Mouse (Mus musculus) inflammation-experienced regulatory T-cells, adult 6 months (primary cell): ENCODE measurements around the gene Ppm1m. TPM values are rescaled to one million over a fixed set of nuclear protein-coding genes. Genes with fewer than 3 reads are reported as not detected.
"Not testable (repeated sequence)": the region's sequence is repeated elsewhere in the genome, so short reads cannot be mapped to it uniquely, and the experiment has no call there.

Experiments used
- ATAC-seq: one replicate; pipeline ENCODE4 v1.8.0; 2017
- polyA plus RNA-seq, 3 experiments: library from polyadenylated mRNA; unstranded; fragments of 100-300 nt; shearing (Covaris generic); gene quantifications; one replicate each; pipeline ENCODE4 v1.2.1; 2017

Gene Ppm1m
- polyA plus RNA-seq, 3 experiments from 2014 or later: 11.2 to 27.9 (median 20.4) TPM

DNA sequence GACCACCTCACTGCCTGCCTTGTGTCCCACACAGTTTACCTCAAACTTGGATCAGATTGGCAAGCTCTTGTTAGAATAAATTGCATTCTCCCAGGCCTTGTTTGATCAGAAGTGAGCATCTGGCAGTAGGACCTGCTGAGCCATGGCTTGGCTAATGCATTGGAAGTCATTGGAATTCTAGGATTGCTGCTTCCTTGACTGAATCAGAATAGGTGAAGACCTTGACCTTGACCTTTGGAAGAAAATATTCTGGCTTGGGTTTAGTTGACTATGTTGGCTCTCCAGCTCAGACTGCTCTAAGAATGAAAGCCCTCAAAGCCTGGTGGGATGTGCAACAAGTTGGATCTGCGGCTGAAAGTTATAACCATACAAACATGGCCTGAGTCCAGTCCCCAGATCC lies 8.2 kb downstream of the Ppm1m start:
- ATAC-seq: no peak

DNA sequence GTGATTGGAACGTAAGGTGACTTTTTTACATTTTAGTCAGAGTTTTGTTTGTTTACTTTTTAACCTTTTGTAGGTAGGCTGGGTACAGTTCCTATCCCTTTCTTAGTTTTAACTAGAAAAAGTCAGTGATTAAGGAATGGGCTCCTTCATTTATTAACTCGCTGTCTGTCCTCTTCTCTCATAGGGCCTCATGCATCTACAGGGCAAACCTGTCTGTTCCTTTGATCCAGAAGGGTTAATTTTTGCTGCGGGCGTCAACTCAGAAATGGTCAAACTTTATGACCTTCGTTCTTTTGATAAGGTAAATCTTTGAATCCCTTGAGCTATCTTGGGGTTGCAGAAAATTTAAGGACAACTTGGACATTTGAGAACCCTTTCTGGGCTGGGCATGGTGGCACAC lies 15.6 kb downstream of the Ppm1m start:
- no peak for ATAC-seq

DNA sequence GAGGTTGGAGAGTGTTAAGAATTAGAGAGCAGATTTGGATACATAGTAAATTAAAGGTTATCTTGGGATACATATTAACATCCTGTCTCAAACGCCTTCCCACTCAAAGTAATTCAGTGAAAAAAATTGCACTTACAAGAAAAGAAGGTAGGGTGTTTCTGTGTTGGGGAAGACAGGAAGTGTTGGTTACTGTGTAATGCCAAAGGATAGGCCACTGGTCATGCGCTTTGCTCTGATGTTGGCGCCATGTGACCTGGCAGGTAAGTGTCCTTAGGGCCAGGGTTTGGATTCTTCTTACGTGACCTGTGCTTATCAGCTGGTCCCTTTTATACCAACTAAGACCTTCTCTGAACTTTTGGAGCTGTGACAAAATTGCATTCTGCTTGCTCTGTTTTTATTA lies 17.4 kb downstream of the Ppm1m start:
- peak; percentile 44 for ATAC-seq

DNA sequence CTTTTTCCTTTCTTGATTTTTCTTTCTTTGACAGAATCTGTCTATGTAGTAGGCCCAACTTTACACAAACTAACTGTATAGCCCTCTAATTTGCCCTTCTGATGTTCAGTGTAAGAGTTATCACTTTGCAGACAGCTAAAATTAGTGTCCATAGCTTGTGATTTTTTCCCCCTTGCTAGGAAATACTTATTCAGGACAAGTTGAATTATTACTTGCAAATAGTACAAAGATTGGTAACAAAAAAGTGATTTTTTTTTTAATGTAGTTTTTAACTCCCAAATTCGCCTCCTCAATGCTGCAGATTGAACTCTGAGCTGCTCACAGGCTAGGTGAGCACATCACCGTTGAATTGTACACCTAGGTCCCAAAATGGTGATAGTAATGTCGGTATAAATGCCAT lies 19.6 kb downstream of the Ppm1m start:
- no peak for ATAC-seq

DNA sequence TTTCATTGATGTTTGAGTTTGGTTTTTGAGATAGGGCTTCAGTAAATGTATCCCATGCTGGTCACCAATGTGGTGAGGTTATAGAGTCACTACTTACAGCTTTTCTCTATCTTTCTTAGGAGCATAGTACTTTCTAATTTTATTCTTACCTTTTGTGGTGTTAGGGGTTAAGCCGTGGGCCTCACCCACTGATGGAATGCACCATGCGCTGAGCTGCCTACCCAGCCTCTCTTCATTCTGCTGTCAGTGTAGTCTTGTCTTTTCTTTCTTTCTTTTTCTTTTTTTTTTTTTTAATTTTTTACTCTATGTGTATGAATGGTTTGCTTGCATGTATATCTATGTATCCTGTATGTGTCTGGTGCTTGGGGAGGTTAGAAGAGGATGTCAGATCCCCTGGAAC lies 20.1 kb downstream of the Ppm1m start:
- no peak for ATAC-seq

DNA sequence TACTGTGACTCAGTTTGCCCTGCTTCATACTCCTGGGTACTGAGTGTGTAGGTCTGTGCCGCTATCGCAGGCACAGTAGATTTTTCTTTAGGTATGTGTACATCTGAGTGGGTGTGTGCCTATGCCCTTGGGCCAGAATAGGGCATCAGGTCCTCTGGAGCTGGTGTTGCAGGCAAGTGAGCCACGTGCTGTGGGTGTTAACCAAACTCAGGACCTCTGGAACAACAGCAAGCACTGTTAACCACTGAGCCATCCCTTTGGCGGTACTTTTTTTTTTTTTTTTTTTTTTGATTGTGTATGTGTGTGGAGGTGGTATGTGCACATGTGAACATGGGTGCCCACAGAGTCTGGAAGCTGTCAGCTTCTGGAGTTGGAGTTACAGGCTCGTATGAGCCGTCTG lies 21.7 kb downstream of the Ppm1m start:
- ATAC-seq: no peak

DNA sequence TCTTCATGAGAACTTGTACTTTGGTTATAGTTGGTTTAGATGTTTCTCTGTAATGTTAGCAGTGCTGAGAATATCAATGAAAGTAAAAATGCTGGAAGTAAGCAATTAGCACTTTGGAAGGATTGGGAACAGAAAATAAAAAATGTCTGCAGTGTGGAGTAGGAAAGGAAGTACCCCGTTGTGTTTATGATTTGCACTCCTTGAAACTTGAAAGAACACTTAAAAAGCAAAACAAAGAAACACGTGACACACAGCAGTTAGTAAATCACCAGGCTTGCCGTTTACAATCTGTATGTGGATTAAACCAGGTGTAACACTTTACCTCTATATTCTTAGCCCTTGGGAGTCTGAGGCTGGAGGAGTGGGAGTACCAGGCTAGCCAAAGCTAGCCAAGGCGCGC lies 22.8 kb downstream of the Ppm1m start:
- no peak for ATAC-seq

DNA sequence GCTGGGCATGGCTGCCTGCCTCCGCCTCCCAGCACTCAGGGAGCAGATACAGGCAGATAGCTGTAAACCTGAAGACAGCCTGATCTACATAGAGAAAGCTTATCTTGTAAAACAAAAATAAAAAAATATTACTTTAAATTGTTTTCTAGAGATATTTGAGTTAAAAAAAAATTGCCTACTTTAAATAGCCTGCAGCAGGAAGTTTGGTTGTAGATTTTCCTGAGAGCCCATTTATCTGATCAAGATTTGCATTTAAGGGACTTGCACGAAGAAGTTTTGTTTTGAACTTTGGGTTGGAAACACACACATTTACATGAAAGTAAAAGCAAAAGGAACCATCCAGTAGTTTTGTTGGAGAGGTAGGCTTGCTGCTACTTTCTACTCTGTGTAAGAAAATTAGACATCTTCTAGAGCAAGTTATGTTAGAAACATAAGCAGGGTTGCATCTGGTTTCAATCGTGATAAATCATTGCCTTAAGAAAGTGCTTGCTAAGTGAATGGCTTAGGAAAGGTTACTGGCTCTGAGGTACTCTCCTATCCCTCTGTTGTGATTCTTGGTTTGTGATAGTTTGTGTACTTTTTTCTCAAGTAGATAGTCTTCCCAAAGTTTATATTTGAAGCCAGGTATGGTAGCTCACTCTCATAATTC lies 23.9 kb downstream of the Ppm1m start:
- peak; percentile 13 for ATAC-seq

DNA sequence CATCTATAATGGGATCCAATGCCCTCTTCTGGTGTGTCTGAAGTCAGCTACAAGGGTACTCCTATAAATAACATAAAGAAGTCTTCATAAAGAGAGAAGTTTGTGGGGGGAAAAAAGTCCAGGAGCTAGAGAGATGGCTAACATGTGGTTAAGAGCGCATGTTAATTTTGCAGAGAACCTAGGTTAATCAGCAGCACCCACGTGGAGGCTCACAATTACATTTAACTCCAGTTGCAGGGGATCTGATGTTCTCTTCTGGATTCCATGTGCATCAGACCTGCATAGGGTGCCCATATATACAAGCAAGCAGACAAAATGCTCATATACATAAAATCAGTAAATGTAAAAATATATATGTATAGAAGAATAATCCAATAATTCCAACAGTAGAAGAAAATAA lies 26.2 kb downstream of the Ppm1m start:
- ATAC-seq: no peak

DNA sequence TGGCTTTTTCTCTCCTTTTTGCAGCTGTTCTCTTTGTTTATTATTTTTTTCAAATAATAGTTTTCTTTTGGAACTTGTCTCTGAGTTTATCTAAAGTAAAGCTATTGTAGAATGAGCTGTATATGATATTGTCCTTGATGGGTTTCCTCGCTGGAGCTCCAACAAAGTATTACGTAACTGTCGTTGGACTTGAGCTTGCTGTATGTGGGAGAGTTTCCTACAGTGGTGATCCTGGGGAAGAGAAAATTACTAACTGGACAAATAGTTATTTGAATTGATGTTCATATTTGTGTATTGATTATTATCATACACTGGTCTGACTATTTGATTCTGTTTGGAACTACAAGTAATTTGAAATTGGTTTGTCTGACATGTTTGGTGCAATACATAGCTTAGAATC lies 27.0 kb downstream of the Ppm1m start:
- no peak for ATAC-seq

DNA sequence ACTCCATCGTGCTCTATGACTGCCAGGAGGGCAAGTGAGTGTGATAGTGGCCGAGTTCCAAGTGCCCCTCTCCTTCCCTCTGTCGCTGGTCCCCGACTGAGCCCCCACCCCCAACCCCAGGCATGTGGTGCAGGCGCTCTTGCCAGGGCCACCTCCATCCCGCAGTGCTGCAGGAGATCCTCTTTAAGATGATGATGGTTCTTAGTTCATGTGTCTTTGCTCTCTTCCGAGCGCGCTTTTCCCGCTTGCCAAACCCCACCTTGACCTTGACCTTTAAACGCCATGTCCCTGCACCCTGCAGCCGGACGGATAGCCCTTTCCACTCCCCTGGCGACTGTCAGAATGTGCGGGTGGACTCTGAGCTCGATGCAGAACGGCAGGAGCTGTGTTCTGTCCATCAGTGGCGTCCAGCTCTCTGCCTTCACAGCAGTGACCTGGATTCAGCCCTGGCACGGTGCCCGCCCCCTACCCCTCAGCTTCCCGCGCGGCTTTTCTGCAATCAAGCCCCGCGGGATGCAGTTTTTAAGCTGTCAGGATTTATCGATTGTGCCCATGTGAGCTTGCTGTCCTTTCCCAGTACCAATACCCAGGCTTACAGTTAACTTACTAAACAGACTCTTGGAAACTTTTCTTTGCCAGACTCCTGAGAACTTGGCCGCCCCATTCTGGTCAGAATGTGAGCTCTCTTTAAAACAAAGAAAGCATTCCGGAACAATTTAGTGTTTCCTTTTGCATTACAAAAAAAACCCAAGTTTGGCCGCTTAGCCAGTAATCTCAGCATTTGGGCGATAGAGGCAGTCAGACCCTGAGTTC lies 28.0 kb downstream of the Ppm1m start:
- no peak for ATAC-seq

DNA sequence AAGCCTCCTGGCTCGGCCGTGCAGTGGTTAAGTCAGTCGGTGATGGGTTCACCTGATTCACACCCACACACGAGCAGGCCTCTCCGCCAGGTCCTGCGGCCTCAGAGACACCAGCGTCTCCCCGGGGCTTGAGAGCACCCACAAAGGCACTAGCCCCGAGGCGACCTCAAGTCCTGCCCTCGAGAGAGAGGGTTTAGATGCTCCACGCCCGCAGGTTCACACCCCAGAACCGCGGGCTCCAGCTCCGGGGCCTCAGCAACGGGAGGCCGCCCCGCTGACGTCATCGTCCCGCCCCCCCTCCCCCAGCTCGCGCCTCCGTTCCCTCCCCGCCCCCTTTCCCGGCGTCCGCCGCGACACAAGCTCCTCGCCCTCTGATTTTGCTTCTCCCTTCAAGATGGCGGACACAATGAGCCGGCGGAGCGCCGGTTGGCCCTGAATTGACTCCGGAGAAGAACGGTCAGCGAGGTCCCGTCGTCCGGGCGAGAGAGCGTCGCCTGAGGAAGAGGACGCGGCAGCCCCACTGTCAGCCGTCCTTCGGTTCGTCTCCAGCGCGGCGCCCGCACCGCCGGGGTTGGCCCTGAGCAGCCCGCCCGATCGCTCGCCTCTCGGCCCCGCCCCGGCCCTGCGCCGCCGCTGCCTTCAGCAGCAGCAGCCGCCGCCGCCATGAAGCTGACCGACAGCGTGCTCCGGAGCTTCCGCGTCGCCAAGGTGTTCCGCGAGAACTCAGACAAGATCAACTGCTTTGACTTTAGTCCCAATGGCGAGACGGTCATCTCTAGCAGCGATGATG lies 28.8 kb downstream of the Ppm1m start, which contains the start of gene Wdr82:
Wdr82 (plus strand) TSS at position 373 of the 790 bp plus-strand sequence.
- ATAC-seq: peak; percentile 83

DNA sequence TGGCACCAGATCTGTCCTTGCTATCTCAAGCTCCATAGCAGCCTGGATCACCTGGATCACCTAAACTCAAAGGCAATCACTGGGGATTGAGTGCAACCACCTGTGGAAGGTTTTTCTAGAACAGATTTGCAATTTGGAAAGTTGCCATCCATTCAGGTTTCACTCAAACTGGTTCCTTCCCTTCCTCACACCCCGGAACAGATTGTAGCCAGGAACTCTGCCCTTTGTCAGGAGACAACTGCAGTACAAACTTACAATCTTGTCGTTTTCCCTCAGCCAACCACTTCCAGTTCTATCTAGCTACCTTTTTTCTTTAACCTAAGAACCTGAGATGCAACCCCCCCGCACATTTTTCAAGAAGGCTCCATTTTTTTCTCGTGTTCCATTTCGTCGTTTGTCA lies 29.6 kb downstream of the Ppm1m start:
- ATAC-seq: no peak

DNA sequence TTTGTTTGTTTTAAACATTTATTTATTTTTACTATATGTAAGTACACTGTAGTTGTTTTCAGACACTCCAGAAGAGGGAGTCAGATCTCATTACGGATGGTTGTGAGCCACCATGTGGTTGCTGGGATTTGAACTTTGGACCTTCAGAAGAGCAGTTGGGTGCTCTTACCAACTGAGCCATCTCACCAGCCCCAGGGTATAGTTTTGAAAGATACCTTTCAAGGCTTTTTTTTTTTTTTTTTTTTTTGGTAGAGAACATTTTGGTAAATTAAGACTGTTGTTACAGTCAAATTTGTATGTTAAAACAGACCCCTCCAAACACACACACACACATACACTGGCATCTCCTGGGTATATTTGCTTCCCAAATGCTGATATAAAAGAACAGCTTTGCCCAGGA lies 30.5 kb downstream of the Ppm1m start:
- ATAC-seq: not testable (repeated sequence)

DNA sequence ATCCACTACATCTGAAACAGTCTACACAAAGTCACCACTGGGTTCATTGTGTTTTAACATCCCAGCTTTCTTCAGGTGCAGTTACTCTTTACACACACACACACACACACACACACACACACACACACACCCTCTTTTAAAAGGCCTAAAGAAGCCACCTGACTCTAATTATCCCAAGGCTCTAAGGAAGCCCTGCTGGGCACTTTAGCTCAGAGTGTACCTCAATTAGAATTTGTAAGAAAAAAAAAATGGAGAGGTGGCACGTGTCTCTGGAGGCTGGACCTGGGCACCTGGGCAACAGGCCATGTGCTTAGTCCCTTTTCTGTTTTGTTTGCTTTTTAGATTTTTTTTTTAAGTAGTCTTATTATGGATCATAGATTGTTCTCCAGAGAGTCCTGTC lies 31.8 kb downstream of the Ppm1m start:
- ATAC-seq: no peak

DNA sequence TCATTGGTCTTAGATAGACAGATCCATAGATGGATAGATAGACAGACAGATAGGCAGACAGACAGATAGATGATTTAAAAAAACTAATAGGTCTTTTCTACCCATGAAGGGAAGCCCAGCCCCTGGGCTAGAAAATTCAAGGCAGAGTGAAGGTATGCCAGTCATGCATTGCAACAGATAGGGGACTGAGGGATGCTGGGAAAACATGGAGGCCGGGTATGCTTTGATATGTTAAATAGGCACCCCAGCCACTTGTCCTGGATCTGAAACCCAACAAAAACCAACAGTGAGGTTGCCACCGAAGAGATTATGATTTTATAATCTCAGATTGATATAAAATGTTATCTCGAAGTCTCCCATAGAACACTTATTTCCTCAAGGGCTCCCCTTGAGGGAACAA lies 32.3 kb downstream of the Ppm1m start:
- ATAC-seq: no peak

DNA sequence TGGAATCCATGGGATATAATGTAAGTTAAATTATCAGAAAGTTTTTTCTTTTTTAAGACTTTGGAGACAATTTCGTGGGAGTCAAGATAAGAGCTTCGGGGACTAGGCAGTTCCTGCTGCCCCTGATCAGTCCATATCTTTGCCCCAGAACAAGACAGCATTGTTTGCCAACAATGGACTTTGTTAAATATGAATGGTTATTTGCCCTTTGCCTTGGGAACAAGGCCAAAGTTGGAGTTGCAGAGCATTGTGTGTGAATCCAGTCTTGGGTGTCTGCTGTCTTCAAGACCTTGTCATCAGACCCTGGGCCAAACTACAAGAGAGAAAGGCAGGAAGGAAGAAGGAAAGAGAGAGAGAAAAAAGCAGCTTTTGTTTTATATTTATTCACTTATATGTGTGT lies 32.8 kb downstream of the Ppm1m start:
- no peak for ATAC-seq

DNA sequence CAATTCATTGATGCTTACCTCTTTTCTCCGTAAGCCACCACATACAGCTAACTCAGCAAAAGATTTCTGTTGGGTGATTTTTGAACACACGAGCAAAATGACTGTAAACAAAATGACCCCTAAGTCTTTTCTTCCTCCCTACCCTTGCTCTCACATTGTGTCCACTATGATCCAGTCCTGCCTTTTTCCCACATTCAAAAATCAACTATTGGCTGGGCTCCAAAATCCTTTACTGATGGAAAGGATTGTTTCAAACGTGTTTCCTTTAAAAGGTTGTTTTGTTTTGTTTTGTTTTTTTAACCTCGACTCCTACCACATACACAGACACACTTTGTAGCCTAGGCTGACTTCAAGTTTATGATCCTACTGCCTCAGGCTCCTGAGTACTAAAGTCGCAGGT lies 39.1 kb downstream of the Ppm1m start:
- ATAC-seq: peak; percentile 31

DNA sequence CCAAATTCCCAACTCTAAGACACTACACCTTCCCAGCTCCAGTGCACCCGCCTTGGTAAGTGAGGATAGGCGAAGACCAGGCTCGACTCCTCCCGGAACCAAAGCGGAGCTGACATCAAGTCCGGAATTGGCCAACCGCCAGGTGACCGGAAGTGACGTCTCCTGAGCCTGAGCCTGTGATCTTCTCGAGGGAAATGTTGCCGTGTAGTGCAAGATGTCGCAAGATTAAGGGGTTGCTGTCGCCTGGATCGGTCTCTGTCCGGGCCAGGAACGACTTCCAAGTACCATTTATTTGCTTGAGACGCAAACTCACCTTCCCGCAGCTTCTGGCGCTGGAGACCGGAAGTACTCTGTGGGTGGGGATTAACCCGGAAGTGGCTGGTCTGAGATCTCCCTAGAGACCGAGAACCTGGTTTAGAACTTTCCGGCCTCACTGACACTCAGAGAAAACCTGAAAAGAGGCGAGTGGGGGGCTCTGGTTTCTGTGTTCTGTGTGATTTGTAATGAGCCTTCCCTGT lies 39.7 kb downstream of the Ppm1m start:
- peak; percentile 93 for ATAC-seq

DNA sequence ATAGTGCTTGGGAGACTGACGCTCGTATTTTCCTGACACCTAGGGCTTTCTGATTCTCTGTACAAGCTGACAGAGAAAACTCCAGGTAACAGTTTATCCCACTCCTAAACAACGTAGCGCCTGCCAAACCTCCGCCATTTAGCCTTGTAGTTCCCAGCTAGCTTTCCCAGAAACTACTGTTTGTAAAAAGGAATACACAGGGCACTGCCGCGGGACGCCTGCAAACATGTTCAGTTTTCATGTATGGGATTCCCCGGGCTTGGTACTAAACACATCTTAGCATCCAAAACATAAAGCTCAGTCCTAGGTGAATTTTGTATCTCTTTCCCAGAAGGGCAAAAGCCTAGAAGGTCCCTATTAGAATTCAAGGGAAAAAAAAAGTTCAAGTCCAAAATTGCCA lies 40.3 kb downstream of the Ppm1m start:
- no peak for ATAC-seq

DNA sequence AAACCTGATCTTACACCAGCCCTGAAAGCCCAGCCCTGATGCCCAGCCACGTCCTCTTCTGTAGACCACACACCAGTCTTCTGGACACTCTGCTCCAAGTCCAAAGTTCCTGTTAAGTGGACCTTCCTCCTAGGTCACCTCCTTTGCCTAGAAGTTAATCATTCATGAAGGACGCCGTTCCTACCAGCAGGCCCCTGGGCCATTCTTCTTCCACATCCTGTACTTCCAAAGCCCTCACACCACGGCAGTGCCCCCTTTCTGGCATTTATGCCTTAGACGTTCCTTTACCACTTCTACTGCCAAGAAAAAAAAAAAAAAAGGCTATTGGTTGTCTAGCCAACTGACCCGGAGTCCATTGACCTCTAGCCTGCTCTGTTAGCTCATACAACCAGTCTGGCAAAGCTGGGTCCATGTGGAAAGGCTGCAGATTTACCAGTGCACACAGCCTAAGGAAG lies 41.5 kb downstream of the Ppm1m start, which contains the start of gene Glyctk:
Glyctk (minus strand) TSS at position 102 of the 455 bp plus-strand sequence.
- ATAC-seq: no peak

DNA sequence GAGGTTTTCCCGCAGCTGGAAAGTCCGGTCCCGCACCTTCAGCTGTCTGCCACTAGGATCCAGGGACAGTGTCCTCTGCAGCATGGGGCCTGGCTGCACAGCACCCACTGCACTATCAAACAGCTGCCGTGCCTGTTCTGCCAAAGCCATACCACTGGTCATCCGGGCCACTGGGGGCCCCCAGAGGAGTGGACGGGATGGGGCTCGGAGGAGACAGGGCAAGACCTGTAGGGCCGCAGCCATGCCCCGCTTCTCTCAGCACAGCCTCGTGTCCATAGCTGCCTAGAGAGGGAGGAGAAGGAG lies 42.0 kb downstream of the Ppm1m start:
- no peak for ATAC-seq

DNA sequence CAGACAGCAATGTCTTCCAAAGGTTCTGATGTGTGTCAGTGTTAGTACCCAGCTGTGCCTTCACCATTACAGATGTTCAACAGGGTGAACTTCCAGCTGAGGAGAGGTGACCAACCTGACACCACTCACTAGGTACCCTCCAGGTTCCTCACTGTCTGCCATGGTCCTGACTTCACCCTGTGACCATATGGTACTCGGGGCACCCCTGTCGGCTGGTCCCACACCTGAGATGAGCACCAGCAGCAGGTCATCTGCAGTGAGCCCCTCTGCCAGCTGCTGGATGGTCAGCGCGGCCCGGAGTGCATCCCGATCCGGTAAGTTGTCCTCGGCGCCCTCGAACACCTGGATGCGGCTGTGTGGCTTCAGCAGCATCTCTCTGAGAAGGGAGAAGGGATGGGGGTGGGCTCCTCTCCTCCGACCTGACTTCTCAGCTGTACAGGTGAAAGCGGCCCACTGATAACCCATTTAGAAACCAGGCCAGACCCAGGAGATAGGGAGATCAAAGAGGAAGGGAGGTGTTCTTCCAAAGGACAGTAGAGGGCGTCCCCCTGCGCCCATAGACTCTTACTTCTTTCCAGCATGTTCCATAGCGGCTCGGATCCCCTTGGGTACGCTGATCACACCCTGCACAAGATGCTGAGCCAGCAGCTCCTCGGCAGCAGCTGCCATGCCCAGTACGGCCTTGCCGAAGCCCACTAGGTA lies 42.5 kb downstream of the Ppm1m start:
- ATAC-seq: no peak
